Mouse (Mus musculus): ENCODE results near the gene Thap3. TPM values are rescaled to one million over a fixed set of nuclear protein-coding genes. Genes with fewer than 3 reads are reported as not detected.
A peak's percentile ranks its signal among the peaks of the same experiment; 100 is the strongest.

Thap3 gene
- polyA plus RNA-seq, 1 experiment from 2014 or later, result 34.7 TPM

DNA sequence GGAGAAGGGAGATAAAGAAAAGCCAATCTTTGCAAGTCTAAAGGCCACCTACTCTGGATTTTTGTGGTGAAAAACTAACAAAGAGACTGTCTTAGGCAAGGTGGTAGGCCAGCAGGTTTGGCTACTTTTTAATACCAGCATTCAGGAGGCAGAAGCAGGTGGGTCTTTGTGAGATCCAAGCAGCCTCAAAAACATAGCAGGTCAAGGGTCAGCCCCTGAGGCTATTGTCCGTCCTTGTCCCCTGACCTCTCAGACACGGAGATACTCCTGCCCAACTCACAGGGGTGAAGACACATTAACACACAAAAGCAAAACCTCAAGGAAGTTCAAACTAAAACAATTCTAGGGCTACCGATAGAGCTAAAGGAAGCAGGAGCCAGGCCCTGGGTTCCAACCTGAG lies 18.0 kb upstream of the Thap3 start:
- no peaks in the 10 kb centered on the region for H3K9me3 ChIP-seq
- peaks cover 22% of the 10 kb centered on the region for H3K27me3 ChIP-seq (replicated peaks; ENCODE audit: low read depth, poor library complexity, severe bottlenecking)
- H3K4me1 ChIP-seq, result peaks cover 51% of the 10 kb centered on the region
- H3K4me3 ChIP-seq, result 0 out of 2 replicates have a peak overlapping the region, but pooled peaks have one; percentile 11
- H3K27ac ChIP-seq (replicated peaks), result no peak overlapping the region
- peaks cover under 1% of the 10 kb centered on the region; the same call in 1 of the 2 replicates for H3K36me3 ChIP-seq (replicated peaks)
- WGBS, result 6% methylated on average over 3 of the region's 3 CpGs
- DNase-seq (ENCODE audit: low spot score), result no peak

DNA sequence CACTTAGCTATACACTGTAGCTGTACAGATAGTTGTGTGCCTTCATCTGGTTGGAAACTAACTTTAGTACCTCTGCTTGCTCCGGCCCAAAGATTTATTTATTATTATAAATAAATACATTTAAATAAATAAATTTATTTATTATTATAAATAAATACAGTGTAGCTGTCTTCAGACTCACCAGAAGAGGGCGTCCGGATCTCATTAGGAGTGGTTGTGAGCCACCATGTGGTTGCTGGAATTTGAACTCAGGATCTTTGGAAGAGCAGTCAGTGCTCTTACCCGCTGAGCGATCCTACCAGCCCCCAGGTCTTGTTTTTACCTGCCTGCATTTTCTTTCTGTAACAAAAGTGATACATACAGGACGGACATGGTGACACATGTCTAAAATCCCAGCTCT lies 17.3 kb upstream of the Thap3 start:
- Histone ChIP-seq H3K4me1 (peaks cover 44% of the 10 kb centered on the region), H3K27me3 (replicated peaks; ENCODE audit: low read depth, poor library complexity, severe bottlenecking) (peaks cover 22% of the 10 kb centered on the region)
- DNase-seq (ENCODE audit: low spot score), result no peak

DNA sequence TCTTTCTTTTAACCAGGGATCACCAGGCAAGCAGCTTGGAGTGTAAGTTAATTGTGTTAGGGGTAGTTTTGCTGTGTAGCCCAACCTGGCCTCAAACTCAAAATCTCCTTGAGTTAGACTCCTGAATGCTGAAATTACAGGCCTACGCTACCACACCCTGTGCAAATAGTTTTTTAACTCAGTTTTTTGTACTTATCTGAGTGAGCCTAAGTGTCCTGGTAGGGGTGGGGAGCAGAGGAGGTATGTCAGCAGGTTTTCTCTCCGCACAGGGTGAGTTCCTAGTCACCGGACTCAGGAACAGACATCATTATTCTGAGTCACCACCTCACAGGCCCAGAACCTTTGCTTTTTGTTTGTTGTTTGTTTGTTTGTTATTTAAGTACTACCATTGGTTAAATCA lies 13.3 kb upstream of the Thap3 start:
- no peak overlapping the region for H3K27ac ChIP-seq (replicated peaks)

More for the DNA sequence above, 17.3 kb upstream of the Thap3 start:
- Histone ChIP-seq H3K27ac (replicated peaks) (no peak overlapping the region), H3K9me3 (no peaks in the 10 kb centered on the region), H3K36me3 (replicated peaks) (no peaks in the 10 kb centered on the region), H3K4me3 (no peak overlapping the region)
- WGBS, result 72% methylated on average over 6 of the region's 6 CpGs

DNA sequence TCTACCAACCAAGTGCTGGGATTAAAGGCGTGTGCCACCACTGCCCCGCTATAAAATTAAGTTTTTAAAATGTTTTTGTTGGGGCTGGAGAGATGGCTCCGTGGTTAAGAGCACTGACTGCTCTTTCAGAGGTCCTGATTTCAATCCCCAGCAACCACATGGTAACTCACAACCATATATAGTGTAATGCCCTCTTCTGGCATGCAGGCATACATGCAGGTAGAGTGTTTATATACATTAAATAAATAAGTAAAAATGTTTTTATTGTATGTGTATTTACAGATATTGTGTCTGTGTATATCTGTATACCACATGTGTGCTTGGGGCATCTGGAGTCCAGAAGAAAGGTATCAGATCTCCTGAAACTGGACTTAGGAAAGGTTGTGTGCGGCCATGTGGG lies 12.5 kb upstream of the Thap3 start:
- H3K36me3 ChIP-seq (replicated peaks), result no peaks in the 10 kb centered on the region
- DNase-seq (ENCODE audit: low spot score), result no peak
- H3K27me3 ChIP-seq (replicated peaks; ENCODE audit: low read depth, poor library complexity, severe bottlenecking), result peaks cover 6% of the 10 kb centered on the region; the same call in 1 of the 2 replicates
- WGBS, result 72% methylated on average over 4 of the region's 4 CpGs
- no peak overlapping the region for H3K4me3 ChIP-seq
- peaks cover 13% of the 10 kb centered on the region for H3K4me1 ChIP-seq
- H3K9me3 ChIP-seq, result no peaks in the 10 kb centered on the region
- H3K27ac ChIP-seq (replicated peaks), result no peak overlapping the region

More for the DNA sequence above, 13.3 kb upstream of the Thap3 start:
- DNase-seq (ENCODE audit: low spot score), result no peak
- Histone ChIP-seq H3K9me3 (no peaks in the 10 kb centered on the region), H3K36me3 (replicated peaks) (no peaks in the 10 kb centered on the region), H3K4me3 (no peak overlapping the region), H3K4me1 (peaks cover 17% of the 10 kb centered on the region), H3K27me3 (replicated peaks; ENCODE audit: low read depth, poor library complexity, severe bottlenecking) (peaks cover 13% of the 10 kb centered on the region)
- 95% methylated on average over 3 of the region's 3 CpGs for WGBS

GRCm38 (mm10) chr4:152000906-152001305 lies 12.1 kb upstream of the Thap3 start:
- Histone ChIP-seq H3K9me3 (no peaks in the 10 kb centered on the region), H3K36me3 (replicated peaks) (no peaks in the 10 kb centered on the region), H3K27ac (replicated peaks) (no peak overlapping the region), H3K4me3 (no peak overlapping the region), H3K4me1 (peaks cover 13% of the 10 kb centered on the region), H3K27me3 (replicated peaks; ENCODE audit: low read depth, poor library complexity, severe bottlenecking) (0 out of 2 replicates have a peak, but pooled peaks cover 5% of the 10 kb centered on the region)
- WGBS, result 63% methylated on average over 4 of the region's 4 CpGs
- no peak for DNase-seq (ENCODE audit: low spot score)

DNA sequence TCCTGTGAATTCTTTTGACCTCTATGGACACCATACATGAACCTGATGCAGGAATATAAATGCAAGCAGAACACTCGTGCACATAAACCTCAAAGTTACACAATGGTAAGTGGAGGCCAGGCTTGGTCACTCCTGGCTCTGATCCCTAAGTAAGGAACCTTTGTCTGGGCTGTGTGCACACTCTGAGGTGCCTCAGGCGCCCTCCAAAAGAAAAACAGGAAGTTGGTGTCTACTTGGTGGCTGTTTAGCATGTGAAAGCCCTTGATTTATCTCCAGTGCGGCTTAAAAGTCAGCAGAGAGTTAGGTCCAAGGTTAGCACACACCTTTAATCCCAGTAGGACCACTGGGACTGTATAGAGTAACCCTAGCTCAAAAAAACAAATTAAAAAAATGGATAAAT lies 10.7 kb upstream of the Thap3 start:
- 0 out of 2 replicates have a peak, but pooled peaks cover 5% of the 10 kb centered on the region for H3K27me3 ChIP-seq (replicated peaks; ENCODE audit: low read depth, poor library complexity, severe bottlenecking)
- 43% methylated on average over 3 of the region's 3 CpGs for WGBS
- peaks cover 14% of the 10 kb centered on the region for H3K4me1 ChIP-seq

GRCm38 (mm10) chr4:151997701-151998100 lies 8.9 kb upstream of the Thap3 start:
- WGBS, result 65% methylated on average over 3 of the region's 3 CpGs
- Histone ChIP-seq H3K9me3 (no peaks in the 10 kb centered on the region), H3K27me3 (replicated peaks; ENCODE audit: low read depth, poor library complexity, severe bottlenecking) (0 out of 2 replicates have a peak, but pooled peaks cover 5% of the 10 kb centered on the region), H3K27ac (replicated peaks) (no peak overlapping the region), H3K36me3 (replicated peaks) (peaks cover 8% of the 10 kb centered on the region), H3K4me1 (peaks cover 26% of the 10 kb centered on the region), H3K4me3 (peak overlapping the region; percentile 100)
- DNase-seq (ENCODE audit: low spot score), result no peak

More for the DNA sequence above, 10.7 kb upstream of the Thap3 start:
- Histone ChIP-seq H3K36me3 (replicated peaks) (no peaks in the 10 kb centered on the region), H3K4me3 (no peak overlapping the region), H3K27ac (replicated peaks) (no peak overlapping the region), H3K9me3 (no peaks in the 10 kb centered on the region)
- DNase-seq (ENCODE audit: low spot score), result no peak

DNA sequence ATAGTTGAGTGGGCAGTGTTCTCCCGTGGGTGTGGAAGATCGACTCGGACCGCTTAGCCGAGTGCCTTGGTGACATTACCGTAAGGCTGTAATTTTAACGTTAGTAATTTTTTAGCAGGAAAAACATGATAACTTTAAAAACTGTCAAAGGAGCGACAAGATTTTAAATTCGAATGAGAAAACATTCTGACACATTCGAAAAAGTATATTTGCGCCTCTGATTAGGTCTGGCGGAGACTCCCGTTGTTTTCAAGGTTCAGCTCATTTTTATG lies 8.1 kb upstream of the Thap3 start:
- Histone ChIP-seq H3K4me3 (peak overlapping the region; percentile 100), H3K4me1 (peaks cover 26% of the 10 kb centered on the region), H3K27ac (replicated peaks) (peak overlapping the region; percentile 94), H3K36me3 (replicated peaks) (peaks cover 16% of the 10 kb centered on the region), H3K27me3 (replicated peaks; ENCODE audit: low read depth, poor library complexity, severe bottlenecking) (0 out of 2 replicates have a peak, but pooled peaks cover 5% of the 10 kb centered on the region), H3K9me3 (no peaks in the 10 kb centered on the region)
- no peak for DNase-seq (ENCODE audit: low spot score)
- WGBS, result 7% methylated on average over 13 of the region's 13 CpGs

DNA sequence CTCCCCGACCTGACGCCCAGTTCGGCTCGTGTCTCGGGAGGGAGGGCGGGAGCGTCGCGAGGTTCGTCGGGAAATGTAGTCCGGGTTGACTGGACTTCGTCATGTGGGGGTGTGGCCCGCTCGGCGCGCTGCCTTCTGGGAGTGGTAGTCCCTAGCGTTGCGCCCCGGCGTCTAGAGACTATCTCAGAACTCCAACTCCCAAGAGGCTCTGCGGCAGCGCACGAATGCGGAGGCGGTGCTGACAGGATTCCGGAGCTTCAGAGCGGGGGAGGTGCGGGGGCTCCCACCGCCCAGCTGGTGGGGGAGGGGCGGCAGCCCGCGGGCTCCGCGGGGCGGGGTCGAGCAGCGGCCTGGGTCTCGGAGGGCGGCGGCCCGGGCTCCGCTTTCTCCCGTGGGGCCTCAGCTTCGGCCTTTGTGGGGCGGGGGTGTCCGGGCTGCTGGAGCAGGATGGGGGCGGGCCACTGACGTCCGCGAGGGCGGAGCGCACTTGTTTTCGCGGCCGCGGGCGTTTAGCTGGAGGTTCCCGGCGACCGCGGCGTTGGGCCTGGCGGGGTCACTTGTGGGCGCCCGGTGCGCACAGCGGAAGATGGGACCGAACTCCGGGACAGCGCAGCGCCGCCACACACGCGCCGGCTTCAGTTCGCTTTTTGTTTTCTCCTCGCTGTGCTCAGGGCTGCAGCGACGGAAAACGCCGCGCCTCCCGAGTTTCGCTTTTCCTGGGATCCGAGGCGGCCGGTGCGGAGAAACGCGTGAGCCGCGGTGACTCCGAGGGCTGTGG lies 7.6 kb upstream of the Thap3 start, which contains the start of gene Phf13:
Gene Phf13, minus strand, starts transcription at position 86 of the 778 bp plus-strand sequence.
- under 1% methylated on average over 94 of the region's 94 CpGs for WGBS

DNA sequence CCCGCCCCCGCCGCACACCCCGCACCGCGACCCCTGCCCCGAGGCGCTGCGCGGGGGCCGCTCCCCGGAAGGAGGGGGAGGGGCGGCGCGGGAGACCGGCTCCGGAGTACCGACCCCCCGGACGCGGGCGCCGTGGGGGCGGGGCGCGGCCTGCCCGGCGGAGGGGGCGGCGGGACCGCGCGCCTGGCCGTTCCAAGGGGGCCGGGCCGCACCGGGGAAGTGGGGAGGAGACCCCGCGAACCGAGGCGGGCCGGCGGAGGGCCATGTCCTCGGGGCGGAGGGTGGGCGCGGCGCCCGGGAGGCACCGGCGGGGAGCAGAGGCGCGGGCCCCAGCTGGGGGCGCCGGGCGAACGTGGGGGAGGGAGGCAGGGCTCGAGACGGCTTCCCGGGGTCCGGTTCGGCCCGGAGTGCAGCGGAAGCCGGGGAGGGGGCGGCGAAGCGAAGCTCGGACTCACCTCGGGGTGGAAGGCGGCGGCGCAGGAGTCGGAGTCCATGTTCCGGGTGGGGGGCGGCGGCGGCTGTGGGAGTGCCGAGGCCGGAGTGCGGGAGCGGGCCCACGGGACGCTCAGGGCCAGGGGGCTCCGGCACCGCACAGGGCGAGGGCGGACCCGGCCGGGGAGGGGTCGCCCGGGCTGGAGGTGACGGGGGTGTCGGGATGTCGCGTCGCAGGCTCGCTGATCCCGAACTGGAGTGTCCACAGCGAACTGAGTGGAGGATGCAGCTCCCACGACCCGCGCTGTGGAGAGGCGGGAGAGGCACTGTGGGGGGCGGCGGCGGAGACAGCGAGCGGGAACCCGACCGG lies 6.8 kb upstream of the Thap3 start:
- Histone ChIP-seq H3K36me3 (replicated peaks) (peaks cover 29% of the 10 kb centered on the region), H3K27ac (replicated peaks) (peak overlapping the region; percentile 94), H3K4me3 (peak overlapping the region; percentile 100), H3K9me3 (no peaks in the 10 kb centered on the region), H3K27me3 (replicated peaks; ENCODE audit: low read depth, poor library complexity, severe bottlenecking) (0 out of 2 replicates have a peak, but pooled peaks cover 5% of the 10 kb centered on the region), H3K4me1 (peaks cover 26% of the 10 kb centered on the region)
- 1% methylated on average over 99 of the region's 111 CpGs for WGBS
- no peak for DNase-seq (ENCODE audit: low spot score)

More for the DNA sequence above, 7.6 kb upstream of the Thap3 start, which contains the start of gene Phf13:
- DNase-seq (ENCODE audit: low spot score), result peak; percentile 100
- Histone ChIP-seq H3K36me3 (replicated peaks) (peaks cover 21% of the 10 kb centered on the region), H3K27me3 (replicated peaks; ENCODE audit: low read depth, poor library complexity, severe bottlenecking) (0 out of 2 replicates have a peak, but pooled peaks cover 5% of the 10 kb centered on the region), H3K27ac (replicated peaks) (peak within 1 kb of the TSS; percentile 94), H3K9me3 (no peaks in the 10 kb centered on the region), H3K4me3 (peak within 1 kb of the TSS; percentile 100), H3K4me1 (peaks cover 26% of the 10 kb centered on the region)

- no peaks in the 10 kb centered on the region for H3K9me3 ChIP-seq
- peak overlapping the region; percentile 100 for H3K4me3 ChIP-seq
- H3K4me1 ChIP-seq, result peaks cover 26% of the 10 kb centered on the region
- H3K36me3 ChIP-seq (replicated peaks), result peaks cover 40% of the 10 kb centered on the region
- H3K27ac ChIP-seq (replicated peaks), result peak overlapping the region; percentile 94
- DNase-seq (ENCODE audit: low spot score), result peak; percentile 68
- 0 out of 2 replicates have a peak, but pooled peaks cover 5% of the 10 kb centered on the region for H3K27me3 ChIP-seq (replicated peaks; ENCODE audit: low read depth, poor library complexity, severe bottlenecking)
- WGBS, result under 1% methylated on average over 61 of the region's 61 CpGs
Observed at GRCm38 (mm10) chr4:151994228-151995171, 5.7 kb upstream of the Thap3 start.

- WGBS, result 89% methylated on average over 6 of the region's 6 CpGs
- Histone ChIP-seq H3K27ac (replicated peaks) (no peak overlapping the region), H3K27me3 (replicated peaks; ENCODE audit: low read depth, poor library complexity, severe bottlenecking) (0 out of 2 replicates have a peak, but pooled peaks cover 5% of the 10 kb centered on the region), H3K4me3 (no peak overlapping the region), H3K36me3 (replicated peaks) (peaks cover 41% of the 10 kb centered on the region), H3K9me3 (no peaks in the 10 kb centered on the region), H3K4me1 (peaks cover 40% of the 10 kb centered on the region)
- no peak for DNase-seq (ENCODE audit: low spot score)
Observed at GRCm38 (mm10) chr4:151993035-151993434, 4.2 kb upstream of the Thap3 start.

Measured in embryonic facial prominence, embryonic 10.5 days (tissue).